Mouse (Mus musculus) right cerebral cortex, postnatal 25 days (tissue): Measurements from ENCODE around the gene Abca2.
A peak's percentile ranks its signal among the peaks of the same experiment; 100 is the strongest.
"Not testable (repeated sequence)": the region's sequence is repeated elsewhere in the genome, so short reads cannot be mapped to it uniquely, and the experiment has no call there.

Experiments used
- DNase-seq: peaks from one replicate; pipeline ENCODE4 v3.0.0; 2022

The Abca2 gene

DNA sequence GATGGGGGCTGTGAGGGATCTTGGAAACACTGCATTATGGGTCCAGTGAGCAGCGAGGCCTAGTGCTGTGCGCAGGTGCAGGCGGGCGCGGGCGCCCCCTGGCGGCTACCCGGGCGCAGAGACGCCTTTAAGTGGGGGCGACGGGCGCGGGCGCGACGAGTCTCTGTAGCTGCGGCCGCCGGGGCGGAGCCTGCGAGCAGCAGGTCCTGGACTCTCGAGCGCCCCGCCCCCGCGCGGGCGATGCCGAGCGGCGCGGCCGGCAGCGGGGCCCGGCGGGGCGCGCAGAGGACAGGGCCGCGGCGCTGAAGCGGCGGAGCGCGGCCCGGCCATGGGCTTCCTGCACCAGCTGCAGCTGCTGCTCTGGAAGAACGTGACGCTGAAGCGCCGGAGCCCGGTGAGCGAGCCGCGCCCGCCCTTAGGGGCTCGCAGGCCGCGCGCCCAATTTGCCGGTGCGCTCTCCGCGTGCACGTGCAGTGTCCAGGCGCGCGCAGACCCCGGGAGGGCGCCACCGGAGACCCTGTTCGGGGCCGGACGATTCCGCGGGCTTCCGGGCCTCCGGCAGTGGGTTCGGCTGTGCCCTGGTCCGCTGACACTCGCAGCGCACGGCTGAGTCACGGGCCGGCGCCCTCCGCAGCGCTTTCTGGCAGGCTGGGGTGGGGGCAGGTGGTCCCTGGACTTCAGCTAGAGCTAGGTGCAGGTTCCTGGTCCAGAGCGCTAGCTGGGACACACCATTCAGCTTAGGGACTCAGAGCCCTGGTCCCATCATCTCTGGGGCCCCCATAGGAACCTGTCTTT is at the start of gene Abca2:
Gene Abca2, plus strand, starts transcription at position 262 of the 795 bp plus-strand sequence.
- DNase-seq = peak; percentile 98

DNA sequence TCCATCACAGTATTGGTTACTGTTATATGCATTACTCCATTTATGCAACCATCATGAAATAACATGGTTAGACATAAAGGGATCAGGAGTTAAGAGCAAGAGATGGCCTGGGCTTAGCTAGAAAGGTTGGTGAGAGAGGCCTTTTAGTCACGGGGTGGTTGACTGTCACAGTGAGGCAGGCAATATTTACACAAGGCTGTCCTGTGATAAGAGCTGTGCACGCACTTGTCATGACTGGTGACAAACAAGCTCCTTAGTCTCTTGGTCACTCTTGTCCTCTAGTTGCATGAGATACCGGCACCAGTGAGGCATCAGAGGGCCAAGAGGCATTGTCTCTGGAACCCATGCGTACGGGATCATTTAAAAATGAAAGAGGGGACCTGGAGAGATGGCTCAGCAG is 44.0 kb upstream of the Abca2 start:
- DNase-seq = no peak

GRCm38 (mm10) chr2:25391266-25391665 is 37.2 kb upstream of the Abca2 start:
- DNase-seq = no peak

DNA sequence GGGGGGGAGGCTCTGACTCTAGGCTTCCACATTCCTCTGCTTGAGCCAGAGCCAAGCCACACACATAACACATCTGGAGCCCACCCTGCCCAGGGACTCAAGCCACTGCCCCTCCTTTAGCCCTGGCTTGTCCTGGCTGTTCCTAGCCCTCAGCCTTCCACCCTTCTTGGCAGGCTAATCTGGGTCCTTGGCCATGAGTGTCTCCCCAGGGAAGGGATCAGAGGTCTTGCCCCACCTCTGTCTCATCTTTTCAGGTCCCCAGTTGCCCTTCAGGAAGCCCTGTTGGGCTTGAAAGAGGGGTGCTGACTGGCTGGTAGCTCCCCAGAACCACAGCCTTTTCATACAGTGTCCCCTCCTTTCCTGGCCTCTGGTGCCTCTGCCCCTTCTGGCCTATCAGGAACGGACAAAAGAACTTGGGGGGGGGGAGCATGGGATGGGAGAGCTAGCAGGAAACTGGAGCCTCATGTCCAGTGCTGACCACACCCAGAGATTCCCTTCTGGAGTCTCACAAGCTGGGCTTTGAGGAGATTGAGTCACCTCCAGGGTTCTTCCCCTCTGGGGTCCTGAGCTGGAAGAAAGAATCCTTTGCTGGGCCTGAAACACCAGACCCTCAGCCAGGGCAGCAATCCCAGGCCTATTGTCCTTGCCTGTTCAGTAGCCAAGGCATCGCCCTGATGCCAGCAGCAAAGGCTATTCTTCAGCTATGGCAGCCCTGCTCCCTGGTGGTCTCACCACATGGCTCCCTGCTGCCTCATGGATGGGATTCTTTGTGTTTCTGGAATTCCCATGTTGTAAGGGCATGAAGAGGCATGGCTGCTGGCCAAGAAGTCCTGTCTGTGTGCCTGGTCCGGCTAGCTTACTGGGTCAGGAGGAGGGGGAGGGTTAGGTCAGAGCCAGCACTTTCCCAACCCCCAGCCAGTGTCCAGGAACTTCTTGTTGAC is 34.0 kb upstream of the Abca2 start:
- peak; percentile 30 for DNase-seq

- DNase-seq = no peak
These were observed 32.5 kb upstream of the Abca2 start, which contains the start of gene Entpd2 for GRCm38 (mm10) chr2:25395721-25396596. Gene Entpd2, plus strand, starts transcription at chr2:25395874.

DNA sequence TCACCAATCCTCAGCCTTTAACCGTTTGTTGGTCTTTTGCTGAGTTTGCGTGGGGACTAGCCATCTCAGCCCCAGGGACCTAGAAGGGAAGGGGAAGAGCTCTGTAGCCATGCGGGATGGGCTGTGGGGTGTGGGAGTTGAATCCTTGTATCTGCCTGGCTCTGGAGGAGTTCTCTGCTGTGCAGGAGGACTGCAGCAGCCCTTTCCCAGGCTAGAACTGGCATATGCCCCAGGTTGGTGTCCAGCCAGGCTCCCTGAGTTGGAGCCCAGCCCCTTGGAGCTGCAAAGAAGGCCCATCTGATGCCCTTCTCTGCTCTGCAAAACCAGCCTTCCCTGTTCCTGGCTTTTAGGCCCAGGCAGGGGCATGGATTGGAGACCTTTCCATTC is 31.9 kb upstream of the Abca2 start:
- no peak for DNase-seq

DNA sequence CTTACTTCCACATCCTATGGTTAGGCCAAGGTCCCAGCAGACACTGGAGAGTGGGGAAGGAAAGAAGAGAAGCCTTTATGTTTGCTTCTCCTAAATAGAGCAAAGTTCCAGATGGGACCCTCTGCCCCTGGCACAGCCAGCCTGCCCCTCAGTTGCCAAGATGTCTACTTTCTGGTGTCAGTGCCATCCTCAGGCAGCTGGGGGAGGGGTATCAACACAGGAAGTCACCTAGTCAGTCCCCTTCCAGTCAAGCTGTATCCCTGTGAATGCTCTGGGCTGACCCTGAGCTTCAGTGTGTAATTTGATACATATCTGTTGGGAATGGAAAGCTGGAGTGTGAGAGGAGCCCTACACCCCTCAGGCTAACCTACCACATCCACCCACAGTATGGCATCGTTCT is 31.5 kb upstream of the Abca2 start:
- no peak for DNase-seq

DNA sequence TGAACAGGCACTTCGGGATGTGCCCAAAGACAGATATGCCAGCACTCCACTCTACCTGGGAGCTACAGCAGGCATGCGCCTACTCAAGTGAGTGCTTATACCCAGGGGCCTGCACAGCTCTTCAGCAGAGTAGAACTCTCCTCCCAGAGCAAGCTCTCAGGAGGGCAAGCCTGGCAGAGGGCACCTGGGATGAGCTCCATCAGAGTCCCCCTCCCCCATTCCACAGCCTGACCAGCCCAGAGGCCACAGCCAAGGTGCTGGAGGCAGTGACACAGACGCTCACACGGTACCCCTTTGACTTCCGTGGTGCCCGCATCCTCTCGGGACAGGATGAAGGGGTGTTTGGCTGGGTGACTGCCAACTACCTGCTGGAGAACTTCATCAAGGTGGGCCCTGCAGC is 30.4 kb upstream of the Abca2 start:
- DNase-seq = no peak

DNA sequence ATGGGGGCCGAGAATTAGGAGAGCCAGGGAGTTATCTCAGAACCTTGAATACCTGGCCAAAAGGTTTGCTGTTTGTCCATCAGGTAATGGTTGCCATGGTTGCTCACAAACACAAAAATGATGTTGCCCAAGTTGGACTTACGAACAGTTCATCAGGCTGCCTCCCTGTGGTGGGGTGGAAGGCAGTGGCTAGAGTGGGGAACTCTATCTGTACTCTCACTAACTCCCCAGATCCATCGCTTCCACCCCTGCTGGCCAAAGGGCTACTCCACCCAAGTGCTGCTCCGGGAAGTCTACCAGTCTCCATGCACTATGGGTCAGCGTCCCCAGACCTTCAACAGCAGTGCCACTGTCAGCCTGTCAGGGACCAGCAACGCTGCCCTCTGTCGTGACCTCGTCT is 29.5 kb upstream of the Abca2 start, which contains the start of gene Npdc1:
Gene Npdc1, plus strand, starts transcription at position 301 of the 400 bp plus-strand sequence.
- DNase-seq = no peak

DNA sequence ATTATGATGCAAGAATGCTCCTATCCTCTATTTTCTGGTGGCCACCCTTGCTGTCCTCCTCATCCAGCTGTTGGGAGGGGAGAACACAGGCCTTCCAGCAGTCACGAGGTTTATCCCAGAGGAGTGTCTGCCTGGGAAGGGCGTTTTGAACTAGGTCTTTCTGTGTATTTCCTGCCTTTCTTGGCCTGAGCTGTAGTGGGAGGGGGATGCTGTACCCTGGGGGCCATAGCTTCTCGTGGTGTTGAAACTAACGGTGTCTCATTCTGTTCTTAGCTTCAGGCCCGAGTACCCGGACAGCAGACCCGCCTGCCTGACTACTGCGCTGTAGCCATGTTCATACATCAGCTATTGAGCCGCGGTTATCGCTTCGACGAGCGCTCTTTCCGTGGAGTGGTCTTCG is 28.2 kb upstream of the Abca2 start:
- DNase-seq = no peak

- DNase-seq = peak; percentile 58
These were observed 27.7 kb upstream of the Abca2 start for GRCm38 (mm10) chr2:25400764-25401163.

GRCm38 (mm10) chr2:25402377-25402971 is 26.0 kb upstream of the Abca2 start:
- DNase-seq = peak; percentile 41

DNA sequence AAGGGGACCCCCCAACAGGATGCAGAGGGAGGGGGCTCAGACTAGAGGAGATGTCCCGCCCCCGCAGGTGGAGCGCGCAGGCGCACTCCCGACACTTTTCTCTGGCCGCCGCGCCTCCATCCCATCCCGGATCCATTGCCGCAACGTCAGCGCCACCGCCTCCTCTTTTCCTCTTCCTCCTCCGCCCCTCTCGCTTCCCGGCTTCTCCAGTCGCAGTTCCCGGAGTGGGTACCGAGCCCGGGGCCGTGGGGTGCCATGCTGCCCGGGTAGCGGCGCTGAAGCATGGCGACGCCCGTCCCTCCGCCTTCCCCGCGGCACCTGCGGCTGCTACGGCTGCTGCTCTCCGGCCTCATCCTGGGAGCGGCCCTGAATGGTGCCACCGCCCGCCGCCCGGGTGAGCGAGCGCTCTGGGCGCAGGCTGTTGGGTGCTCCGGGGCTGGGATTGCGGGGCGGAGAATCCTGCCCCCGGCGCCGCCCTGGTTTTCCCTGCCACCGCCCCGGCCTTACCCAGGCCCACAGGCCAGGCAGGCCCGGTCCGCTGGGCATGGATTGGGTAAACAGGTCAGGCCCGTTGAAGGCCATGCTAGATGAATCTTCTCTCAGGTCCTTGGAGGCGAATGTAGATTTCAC is 25.4 kb upstream of the Abca2 start:
- DNase-seq = peak; percentile 90

DNA sequence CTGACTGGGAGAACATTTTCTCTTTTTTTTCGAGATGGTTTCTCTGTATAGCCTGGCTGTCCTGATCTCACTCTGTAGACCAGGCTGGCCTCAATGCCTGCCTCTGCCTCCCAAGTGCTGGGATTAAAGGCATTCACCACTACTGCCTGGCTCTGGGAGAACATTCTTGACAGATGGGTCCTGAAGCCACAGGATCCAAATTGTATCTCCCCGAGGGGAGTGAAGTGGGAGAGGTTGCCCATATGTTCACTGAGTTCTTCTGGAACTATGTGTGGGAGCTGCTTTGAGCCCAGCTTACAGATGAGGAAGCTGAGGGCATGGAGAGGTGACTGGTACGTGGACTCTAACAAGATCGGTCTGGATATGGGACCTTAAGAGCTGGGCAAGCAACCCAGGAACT is 24.5 kb upstream of the Abca2 start:
- no peak for DNase-seq

- no peak for DNase-seq
These were observed 19.6 kb upstream of the Abca2 start for GRCm38 (mm10) chr2:25408908-25409307.

- DNase-seq = not testable (repeated sequence)
These were observed 15.1 kb upstream of the Abca2 start for GRCm38 (mm10) chr2:25413436-25413835.

- DNase-seq = no peak
These were observed 11.1 kb upstream of the Abca2 start for GRCm38 (mm10) chr2:25417426-25417825.

- DNase-seq = no peak
These were observed 6.6 kb upstream of the Abca2 start for GRCm38 (mm10) chr2:25421896-25422295.

DNA sequence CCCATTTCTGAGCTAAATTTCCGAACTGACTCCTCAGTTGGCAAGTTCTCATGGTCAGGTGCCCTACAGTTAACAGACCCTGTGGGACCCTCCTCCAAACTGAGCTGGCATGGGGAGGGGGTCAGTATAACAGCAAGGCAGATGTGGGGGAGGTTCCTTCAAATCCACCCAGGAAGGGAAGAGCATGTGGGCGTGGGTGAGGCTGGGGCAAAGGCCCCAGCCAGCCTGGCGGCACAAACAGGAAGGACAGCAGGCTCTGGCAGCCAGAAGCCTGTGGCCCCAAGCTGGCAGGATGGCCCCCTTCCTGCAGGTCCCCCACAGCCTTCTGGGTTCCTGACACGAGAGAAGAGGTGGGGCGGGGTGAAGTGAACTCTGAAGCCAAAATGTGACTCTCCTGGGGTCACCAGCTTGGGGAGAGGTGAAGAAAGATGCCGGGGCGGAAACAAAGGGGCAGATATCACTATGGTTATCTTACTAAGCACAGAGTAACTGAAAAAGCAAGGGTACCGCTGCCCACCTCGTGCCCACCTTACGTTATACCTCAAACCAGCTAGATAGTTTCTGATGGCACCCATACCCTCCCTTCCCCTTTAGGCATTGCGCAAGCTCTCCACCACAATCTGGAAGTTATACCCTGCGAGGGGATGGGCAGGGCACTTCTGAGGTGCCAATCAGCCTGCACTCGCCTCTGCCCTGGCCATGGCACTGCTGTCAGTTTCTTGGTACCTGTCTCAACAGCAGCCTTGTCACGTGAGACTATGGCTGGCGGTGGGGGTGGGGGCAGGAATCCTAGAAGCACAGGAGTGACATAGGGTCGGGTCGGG is 5.7 kb upstream of the Abca2 start, which contains the start of gene Fut7:
Gene Fut7, plus strand, starts transcription at position 681 of the 824 bp plus-strand sequence.
- no peak for DNase-seq

DNA sequence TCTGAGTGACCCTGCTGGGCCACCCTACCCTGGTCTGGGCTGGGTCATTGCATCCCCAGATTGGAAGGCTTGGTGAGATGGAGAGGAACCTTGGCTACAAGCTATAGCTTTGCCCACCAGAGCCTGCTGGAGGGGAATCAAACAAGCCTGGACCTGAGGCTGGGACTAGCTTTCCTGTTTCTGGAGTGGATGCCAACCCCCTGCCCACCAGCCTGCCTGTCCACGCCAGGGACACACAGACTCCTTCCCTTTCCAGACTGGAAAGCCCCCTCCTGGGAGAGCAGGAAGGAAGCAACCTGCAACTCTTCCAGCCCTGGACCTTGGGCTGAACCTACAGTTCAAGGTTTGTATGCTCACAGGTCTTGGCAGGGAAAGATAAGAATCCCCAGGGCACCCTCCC is 4.9 kb upstream of the Abca2 start:
- DNase-seq = no peak

DNA sequence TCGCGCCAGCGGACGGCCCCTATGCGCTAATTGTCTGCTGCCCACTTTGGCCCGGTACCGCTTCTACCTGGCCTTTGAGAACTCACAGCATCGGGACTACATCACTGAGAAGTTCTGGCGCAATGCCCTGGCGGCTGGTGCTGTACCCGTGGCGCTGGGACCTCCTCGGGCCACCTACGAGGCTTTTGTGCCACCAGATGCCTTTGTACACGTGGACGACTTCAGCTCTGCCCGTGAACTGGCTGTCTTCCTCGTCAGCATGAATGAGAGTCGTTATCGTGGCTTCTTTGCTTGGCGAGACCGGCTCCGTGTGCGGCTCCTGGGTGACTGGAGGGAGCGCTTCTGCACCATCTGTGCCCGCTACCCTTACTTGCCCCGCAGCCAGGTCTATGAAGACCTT is 3.0 kb upstream of the Abca2 start:
- DNase-seq = no peak
